Mouse (Mus musculus) hindbrain, embryonic 16.5 days (tissue): ENCODE measurements at regions not wholly inside any gene's neighbourhood (a gene's known extent, or its start where the extent isn't known, plus 50 kb on each side); places are given as distances from the start of the nearest gene placed in this dataset.
"Not testable (repeated sequence)": the region's sequence is repeated elsewhere in the genome, so short reads cannot be mapped to it uniquely, and the experiment has no call there.

Experiments
- ATAC-seq: fragments of 200-750 bp; cut with Nextera tagmentation; 2 replicates; pipeline ENCODE4 v1.8.0; 2017; ENCODE audit warnings: moderate TSS enrichment, moderate library complexity
- H3K27ac ChIP-seq: fragments of 300-500 bp; sonication (generic); 2 replicates; pipeline ENCODE4 v1.5.1; 2014; ENCODE audit warnings: low read depth, mild to moderate bottlenecking, control low read depth, low read length, moderate library complexity
- H3K27me3 ChIP-seq: fragments of 300-500 bp; sonication (generic); replicated peaks from 2 replicates; pipeline ENCODE4 v1.6.1; 2014; ENCODE audit warnings: low read length; ENCODE audit not compliant: control insufficient read depth, insufficient read depth
- H3K36me3 ChIP-seq: fragments of 300-500 bp; sonication (generic); 2 replicates; pipeline ENCODE4 v1.6.1; 2014; ENCODE audit warnings: mild to moderate bottlenecking, low read length, moderate library complexity, mixed read lengths; ENCODE audit not compliant: control insufficient read depth, insufficient read depth
- H3K4me1 ChIP-seq: fragments of 300-500 bp; sonication (generic); 2 replicates; pipeline ENCODE4 v1.6.1; 2014; ENCODE audit warnings: low read depth, low read length; ENCODE audit not compliant: control insufficient read depth, insufficient read depth
- H3K4me2 ChIP-seq: fragments of 300-500 bp; sonication (generic); 2 replicates; pipeline ENCODE4 v1.6.1; 2014; ENCODE audit warnings: mild to moderate bottlenecking, low read length, control low read depth, moderate library complexity
- H3K4me3 ChIP-seq: fragments of 300-500 bp; sonication (generic); 2 replicates; pipeline ENCODE4 v1.5.1; 2014; ENCODE audit warnings: mild to moderate bottlenecking, low read length, control low read depth, moderate library complexity
- H3K9ac ChIP-seq: fragments of 300-500 bp; sonication (generic); 2 replicates; pipeline ENCODE4 v1.6.1; 2014; ENCODE audit warnings: low read depth, mild to moderate bottlenecking, control low read depth, low read length, moderate library complexity
- H3K9me3 ChIP-seq: fragments of 300-500 bp; sonication (generic); 2 replicates; pipeline ENCODE4 v1.6.1; 2014; ENCODE audit warnings: mild to moderate bottlenecking, low read length, moderate library complexity; ENCODE audit not compliant: control insufficient read depth
- WGBS: fragments of 180-500 bp; shearing (Covaris S2); extraction: QIAGEN DNeasy Blood & Tissue Kit; methylation state at CpG from one replicate; pipeline ENCODE4 v1.1.7; 2014; 5-methylcytosine and 5-hydroxymethylcytosine counted together

DNA sequence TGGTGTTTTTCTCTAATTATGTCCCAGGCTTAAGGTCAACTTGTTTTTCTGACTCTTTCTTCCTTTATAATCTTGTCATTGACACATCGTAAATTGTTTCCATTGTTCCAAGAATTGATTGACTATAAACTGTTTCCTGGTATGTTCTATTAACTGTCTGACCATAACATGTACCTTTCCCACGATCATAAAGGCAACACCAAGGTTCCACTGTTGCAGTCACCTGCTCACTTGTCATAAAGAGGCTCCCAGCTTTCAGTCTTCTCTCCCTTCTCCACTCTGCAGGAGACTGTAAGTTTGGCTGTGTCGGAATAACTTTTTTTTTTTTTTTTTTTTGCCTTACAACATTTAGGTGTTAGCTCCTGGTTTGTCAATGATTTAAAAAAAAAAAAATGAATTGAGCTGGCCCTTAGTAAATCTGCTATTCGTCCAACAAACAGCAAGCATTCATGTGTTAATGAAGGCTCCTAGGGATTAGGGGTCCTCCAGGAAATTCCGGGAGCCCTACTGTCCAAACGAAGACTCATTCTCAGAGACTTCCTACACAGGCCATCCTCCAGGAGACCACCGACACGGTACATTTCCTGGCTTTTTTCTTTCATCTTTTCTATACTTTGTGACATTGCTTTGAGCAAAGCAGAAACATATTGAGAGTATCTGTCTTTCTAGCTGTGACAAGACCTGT lies 122.2 kb upstream of the Trim24 start:
- H3K4me2 ChIP-seq: no peak overlapping the region
- H3K27me3 ChIP-seq: no peaks in the 10 kb centered on the region
- no peaks in the 10 kb centered on the region for H3K4me1 ChIP-seq
- no peak overlapping the region for H3K27ac ChIP-seq
- no peak overlapping the region for H3K4me3 ChIP-seq
- 0 out of 2 replicates have a peak, but pooled peaks cover 2% of the 10 kb centered on the region for H3K9me3 ChIP-seq
- no peaks in the 10 kb centered on the region for H3K36me3 ChIP-seq
- H3K9ac ChIP-seq: no peak overlapping the region
- no peak for ATAC-seq
- 65% methylated on average over 8 of the region's 8 CpGs for WGBS

- H3K4me1 ChIP-seq: no peaks in the 10 kb centered on the region
- H3K9me3 ChIP-seq: 0 out of 2 replicates have a peak, but pooled peaks cover 2% of the 10 kb centered on the region
- ATAC-seq: no peak
- H3K4me2 ChIP-seq: no peak overlapping the region
- no peak overlapping the region for H3K27ac ChIP-seq
- H3K36me3 ChIP-seq: no peaks in the 10 kb centered on the region
- 86% methylated on average over 5 of the region's 5 CpGs for WGBS
- no peak overlapping the region for H3K4me3 ChIP-seq
- H3K9ac ChIP-seq: no peak overlapping the region
- no peaks in the 10 kb centered on the region for H3K27me3 ChIP-seq
Observed at GRCm38 (mm10) chr6:37749016-37749415, 121.6 kb upstream of the Trim24 start.

GRCm38 (mm10) chr6:37750271-37750670 lies 120.3 kb upstream of the Trim24 start:
- Histone ChIP-seq H3K27me3 (no peaks in the 10 kb centered on the region), H3K36me3 (no peaks in the 10 kb centered on the region), H3K4me3 (no peak overlapping the region), H3K9me3 (0 out of 2 replicates have a peak, but pooled peaks cover 2% of the 10 kb centered on the region), H3K4me1 (no peaks in the 10 kb centered on the region), H3K27ac (no peak overlapping the region), H3K4me2 (no peak overlapping the region), H3K9ac (no peak overlapping the region)
- no peak for ATAC-seq
- WGBS: 93% methylated on average over 3 of the region's 3 CpGs

GRCm38 (mm10) chr6:37751701-37752100 lies 118.9 kb upstream of the Trim24 start:
- Histone ChIP-seq H3K36me3 (no peaks in the 10 kb centered on the region), H3K4me2 (no peak overlapping the region), H3K4me1 (no peaks in the 10 kb centered on the region), H3K9me3 (0 out of 2 replicates have a peak, but pooled peaks cover 2% of the 10 kb centered on the region), H3K9ac (no peak overlapping the region), H3K27me3 (no peaks in the 10 kb centered on the region), H3K27ac (no peak overlapping the region), H3K4me3 (no peak overlapping the region)
- ATAC-seq: no peak

DNA sequence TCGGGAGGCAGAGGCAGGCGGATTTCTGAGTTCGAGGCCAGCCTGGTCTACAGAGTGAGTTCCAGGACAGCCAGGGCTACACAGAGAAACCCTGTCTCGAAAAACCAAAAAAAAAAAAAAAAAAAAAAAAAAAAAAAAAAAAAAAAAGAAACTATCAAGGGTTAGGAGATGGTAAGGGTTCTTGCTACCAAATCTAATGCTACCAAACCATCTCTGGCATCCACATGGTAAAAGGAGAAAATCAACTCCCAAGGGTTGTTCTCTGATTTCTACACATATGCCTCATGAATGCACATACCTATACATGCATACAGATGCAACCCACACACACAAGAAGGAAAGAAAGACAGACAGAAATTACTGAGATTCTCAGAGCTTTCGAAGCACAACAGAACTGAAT lies 109.6 kb upstream of the Trim24 start:
- not testable (repeated sequence) for ATAC-seq, H3K9me3 ChIP-seq, H3K9ac ChIP-seq, H3K27ac ChIP-seq, H3K4me2 ChIP-seq, H3K27me3 ChIP-seq, H3K4me1 ChIP-seq, H3K4me3 ChIP-seq, H3K36me3 ChIP-seq
- WGBS: 96% methylated on average over 4 of the region's 5 CpGs

DNA sequence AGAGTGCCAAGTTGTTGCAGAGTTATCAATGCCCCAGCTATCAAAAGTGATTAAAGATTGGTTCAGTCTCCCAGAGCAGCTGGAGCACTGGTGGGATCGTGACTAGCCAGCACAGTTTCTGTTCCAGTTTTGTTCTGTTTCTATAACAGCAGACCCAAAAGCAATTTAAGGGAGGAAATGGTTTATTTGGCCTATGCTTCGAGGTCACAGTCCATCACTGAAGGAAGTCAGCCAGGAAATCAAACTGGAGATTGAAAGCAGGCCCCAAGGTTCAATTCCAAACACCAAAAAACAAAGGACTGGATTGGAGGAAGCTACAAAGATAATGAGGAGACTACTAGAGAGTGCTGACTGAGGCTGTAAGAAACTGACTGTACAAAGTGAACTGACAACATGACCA lies 107.6 kb upstream of the Trim24 start:
- H3K27me3 ChIP-seq: no peaks in the 10 kb centered on the region
- H3K36me3 ChIP-seq: no peaks in the 10 kb centered on the region
- no peak overlapping the region for H3K4me3 ChIP-seq
- no peaks in the 10 kb centered on the region for H3K4me1 ChIP-seq
- H3K27ac ChIP-seq: no peak overlapping the region
- no peaks in the 10 kb centered on the region for H3K9me3 ChIP-seq
- no peak overlapping the region for H3K4me2 ChIP-seq
- no peak for ATAC-seq
- WGBS: 68% methylated on average over 2 of the region's 2 CpGs
- H3K9ac ChIP-seq: no peak overlapping the region

- Histone ChIP-seq H3K4me2 (no peak overlapping the region), H3K4me3 (no peak overlapping the region), H3K9ac (no peak overlapping the region), H3K36me3 (no peaks in the 10 kb centered on the region), H3K4me1 (no peaks in the 10 kb centered on the region), H3K27ac (no peak overlapping the region), H3K27me3 (no peaks in the 10 kb centered on the region), H3K9me3 (no peaks in the 10 kb centered on the region)
- no peak for ATAC-seq
Observed at GRCm38 (mm10) chr6:37767690-37768089, 102.9 kb upstream of the Trim24 start.

DNA sequence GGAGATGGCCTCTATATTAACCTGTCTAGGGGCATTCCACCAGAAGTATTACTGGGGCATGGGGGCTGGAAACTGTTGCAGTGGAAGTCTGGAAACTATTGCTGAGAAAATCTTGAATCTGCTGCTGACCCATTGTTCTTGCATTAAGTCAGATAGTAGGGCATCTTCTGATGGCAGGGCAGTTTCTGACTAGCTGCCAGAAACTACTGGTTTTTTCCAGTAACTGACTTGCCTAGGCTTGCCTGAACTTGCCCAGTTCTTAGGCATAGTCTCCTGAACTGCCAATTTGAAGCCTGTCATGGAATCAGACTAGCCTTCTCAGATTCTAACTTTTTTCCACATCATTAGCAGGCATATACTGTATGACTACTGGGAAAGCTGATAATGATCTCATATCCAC lies 97.3 kb upstream of the Trim24 start:
- Histone ChIP-seq H3K4me2 (no peak overlapping the region), H3K9me3 (no peaks in the 10 kb centered on the region), H3K4me3 (no peak overlapping the region), H3K27me3 (no peaks in the 10 kb centered on the region), H3K4me1 (no peaks in the 10 kb centered on the region), H3K9ac (no peak overlapping the region), H3K27ac (no peak overlapping the region), H3K36me3 (no peaks in the 10 kb centered on the region)
- no peak for ATAC-seq

- ATAC-seq: no peak
- Histone ChIP-seq H3K4me2 (no peak overlapping the region), H3K4me1 (no peaks in the 10 kb centered on the region), H3K27ac (no peak overlapping the region), H3K36me3 (no peaks in the 10 kb centered on the region), H3K9ac (no peak overlapping the region), H3K27me3 (no peaks in the 10 kb centered on the region), H3K4me3 (no peak overlapping the region), H3K9me3 (no peaks in the 10 kb centered on the region)
Observed at GRCm38 (mm10) chr6:37775151-37775550, 95.5 kb upstream of the Trim24 start.

GRCm38 (mm10) chr6:37779893-37780292 lies 90.7 kb upstream of the Trim24 start:
- Histone ChIP-seq H3K27me3 (no peaks in the 10 kb centered on the region), H3K4me2 (no peak overlapping the region), H3K9me3 (no peaks in the 10 kb centered on the region), H3K4me3 (no peak overlapping the region), H3K27ac (no peak overlapping the region), H3K36me3 (no peaks in the 10 kb centered on the region), H3K4me1 (no peaks in the 10 kb centered on the region), H3K9ac (no peak overlapping the region)
- no peak for ATAC-seq
